Mouse (Mus musculus) adrenal gland, postnatal 4 days (tissue): ENCODE measurements around the gene Vmn2r121. TPM values are rescaled to one million over a fixed set of nuclear protein-coding genes. Genes with fewer than 3 reads are reported as not detected.

Source experiments
- DNase-seq, 2 experiments: peaks; one replicate each; pipeline ENCODE4 v3.0.0; 2021 to 2022; ENCODE audit warnings: low spot score in 2 of 2, mixed read lengths in 2 of 2
- long read RNA-seq, 2 experiments: library from polyadenylated mRNA; stranded (forward); transcript quantifications; one replicate each; pipeline ENCODE4 v2.0.0; 2021
- total RNA-seq, 2 experiments: library from RNA; stranded (reverse); gene quantifications; 2 replicates each; pipeline ENCODE4 v1.2.3; 2021

Gene Vmn2r121
- not detected for total RNA-seq
- long read RNA-seq, experiment 1: 0 reads
- long read RNA-seq, experiment 2: 0 reads

- no peak for DNase-seq
Measured at GRCm38 (mm10) chrX:124135852-124136251, at the start of gene Vmn2r121. Gene Vmn2r121 (minus strand): TSS chrX:124135952.
